Mouse (Mus musculus): ENCODE data around the gene Ccdc187.
A peak's percentile ranks its signal among the peaks of the same experiment; 100 is the strongest.

Gene Ccdc187

DNA sequence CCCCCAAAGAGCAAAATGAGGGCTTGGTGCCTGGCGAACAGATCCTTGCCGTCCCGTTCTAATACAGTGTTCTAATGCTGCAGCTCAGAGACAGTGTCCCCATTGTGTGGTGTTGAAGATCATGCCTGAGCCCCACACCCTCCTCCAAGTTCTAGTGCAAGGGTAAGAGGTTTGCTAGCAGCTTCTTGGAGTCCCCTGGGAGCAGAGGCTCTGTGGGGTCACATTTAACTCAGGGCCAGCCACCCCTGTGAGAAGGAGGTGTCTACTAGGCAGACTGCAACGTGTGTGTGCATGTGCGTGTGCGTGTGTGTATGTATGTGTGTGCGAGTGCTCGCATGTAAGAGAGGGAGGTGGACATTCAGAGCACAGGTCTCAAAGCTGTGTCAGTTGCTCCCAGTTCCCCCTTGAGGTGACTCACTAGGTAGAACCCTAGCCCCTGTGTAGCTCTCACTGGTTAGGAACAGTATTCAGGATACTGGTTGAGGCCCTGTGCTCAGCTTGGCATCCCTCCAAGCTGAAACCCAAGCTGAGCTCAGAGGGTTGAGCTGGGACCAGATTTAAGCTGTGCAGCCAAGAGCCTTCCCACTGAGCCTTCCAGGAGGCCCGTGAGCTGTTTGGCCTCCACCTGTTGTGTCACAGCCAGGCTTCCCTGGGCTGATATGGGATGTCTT is 22.4 kb upstream of the Ccdc187 start:
- DNase-seq (ENCODE audit: low spot score in 2 of 2), result no peak

- peak; percentile 47 to 54 for DNase-seq (ENCODE audit: low spot score in 2 of 2)
These were observed 21.6 kb upstream of the Ccdc187 start for GRCm38 (mm10) chr2:26315925-26316311.

DNA sequence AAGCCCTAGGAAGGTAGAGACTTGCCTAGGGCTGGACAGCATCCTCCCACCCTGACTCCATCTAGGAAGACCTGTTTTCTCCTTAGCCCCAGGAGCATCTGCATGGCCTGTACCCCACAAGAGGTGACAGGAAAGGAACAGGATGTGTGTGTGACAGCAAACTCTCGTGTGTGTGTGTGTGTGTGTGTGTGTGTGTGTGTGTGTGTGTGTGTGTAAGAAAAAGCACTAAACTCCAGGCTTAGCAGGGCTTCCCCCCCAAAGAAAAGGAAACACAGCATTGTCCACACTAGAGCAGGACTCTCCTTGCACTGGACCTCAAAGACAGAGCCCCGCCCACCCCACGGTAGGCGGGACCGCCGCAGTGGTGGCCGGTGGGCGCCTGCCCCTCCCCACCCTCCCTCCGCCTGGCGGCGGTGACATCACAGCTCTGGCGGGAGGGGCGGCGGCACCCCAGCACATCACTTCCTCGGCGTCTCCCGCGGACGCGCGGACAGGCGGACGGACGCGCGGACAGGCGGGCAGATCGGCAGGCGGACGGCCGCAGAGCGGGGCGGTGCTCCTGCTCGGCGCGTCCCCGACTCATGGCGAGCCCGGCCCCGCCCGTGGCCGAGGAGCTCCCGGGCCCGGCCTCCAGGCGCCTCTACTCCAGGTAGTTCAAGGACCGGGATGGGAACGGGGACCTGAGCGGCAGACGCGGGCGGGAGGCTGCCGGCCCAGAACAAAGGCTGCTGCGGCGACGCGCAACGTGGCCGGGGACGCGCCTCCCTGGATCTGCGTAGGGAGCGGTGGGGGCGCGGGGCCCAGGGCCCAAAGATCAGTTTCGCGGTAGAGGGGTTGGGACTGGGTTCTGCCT is 20.9 kb upstream of the Ccdc187 start, which contains the start of gene Gpsm1:
Gene Gpsm1, plus strand, starts transcription at position 444 of the 853 bp plus-strand sequence.
- DNase-seq (ENCODE audit: low spot score in 2 of 2), result peak; percentile 59 to 75

DNA sequence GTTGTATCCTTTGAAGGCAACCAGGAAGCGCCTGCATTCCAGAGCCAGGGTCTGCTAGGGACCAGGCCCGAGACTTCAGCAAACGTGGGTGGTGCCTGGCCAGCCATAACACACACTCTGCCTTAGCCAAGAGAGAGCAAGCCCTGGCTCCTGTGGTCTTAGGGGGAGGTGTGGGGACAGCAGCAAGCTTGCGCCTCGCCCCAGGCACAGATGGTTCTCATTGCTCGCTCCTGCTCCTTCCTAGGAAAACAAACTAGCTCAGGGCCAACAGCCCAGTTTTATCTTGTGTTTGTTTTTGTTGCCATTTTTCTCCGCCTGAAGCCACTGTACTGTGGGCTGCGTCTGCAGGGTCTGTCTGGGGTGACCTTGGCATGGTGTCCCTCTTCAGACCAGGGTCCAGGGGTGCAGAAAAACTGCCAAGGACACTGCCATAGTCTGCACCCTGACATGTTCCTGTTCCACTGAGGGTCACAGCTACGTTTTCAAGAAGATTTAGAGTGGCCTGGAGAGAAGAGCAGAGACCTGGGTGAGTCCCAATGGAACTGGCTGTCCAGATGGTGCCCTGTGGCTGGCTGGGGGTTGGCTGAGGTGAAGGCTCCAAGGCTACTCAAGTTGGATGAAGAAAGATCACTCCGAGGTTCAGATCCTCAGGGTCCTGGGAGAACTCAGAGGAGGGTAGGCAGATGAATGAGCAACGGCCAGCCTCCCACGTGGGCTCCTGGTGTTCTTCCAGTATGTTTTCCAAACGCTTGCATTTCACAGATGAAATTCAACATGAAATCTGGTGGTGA is 20.1 kb upstream of the Ccdc187 start:
- DNase-seq (ENCODE audit: low spot score in 2 of 2), result peak; percentile 51 to 64

DNA sequence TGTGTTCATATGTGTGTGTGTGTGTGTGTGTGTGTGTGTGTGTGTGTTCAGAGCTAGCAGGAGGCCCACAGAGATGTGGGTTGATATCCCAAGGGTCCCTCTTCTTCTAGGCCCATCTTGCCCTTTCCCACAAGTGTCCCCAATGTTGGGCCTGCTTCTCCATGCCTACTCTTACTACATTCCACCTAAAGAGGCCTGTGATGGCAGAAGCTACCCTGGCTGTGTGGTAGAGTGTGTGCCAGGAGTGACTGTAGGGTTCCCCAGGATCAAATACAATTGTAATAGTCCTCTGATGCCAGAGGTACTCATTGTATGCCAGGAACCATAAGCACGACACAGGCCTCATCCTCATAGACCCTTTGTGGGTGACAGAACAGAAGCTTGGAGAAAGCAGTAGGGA is 19.0 kb upstream of the Ccdc187 start:
- DNase-seq (ENCODE audit: low spot score in 2 of 2), result no peak

- no peak for DNase-seq (ENCODE audit: low spot score in 2 of 2)
These were observed 18.5 kb upstream of the Ccdc187 start for GRCm38 (mm10) chr2:26312812-26313211.

GRCm38 (mm10) chr2:26311936-26312335 is 17.6 kb upstream of the Ccdc187 start:
- no peak for DNase-seq (ENCODE audit: low spot score in 2 of 2)

DNA sequence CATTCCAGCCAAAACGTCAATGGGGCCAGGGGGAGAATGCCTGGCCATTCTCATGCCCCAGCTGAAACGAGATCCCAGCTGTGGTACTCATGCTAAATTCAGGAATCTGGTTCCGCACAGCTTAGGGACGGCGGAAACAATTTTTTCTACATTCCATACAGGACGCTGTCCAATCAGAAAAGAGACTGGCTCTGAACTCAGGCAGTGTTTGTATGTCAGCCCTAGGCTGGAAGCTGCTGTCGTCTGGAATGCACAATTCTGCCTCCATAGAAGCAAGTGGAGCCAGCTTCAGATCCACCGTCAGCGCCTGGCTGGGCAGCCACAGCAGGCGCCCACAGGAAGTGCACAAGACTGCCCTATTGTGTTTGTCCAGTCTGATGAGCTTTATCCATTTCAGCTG is 15.4 kb upstream of the Ccdc187 start:
- no peak for DNase-seq (ENCODE audit: low spot score in 2 of 2)

DNA sequence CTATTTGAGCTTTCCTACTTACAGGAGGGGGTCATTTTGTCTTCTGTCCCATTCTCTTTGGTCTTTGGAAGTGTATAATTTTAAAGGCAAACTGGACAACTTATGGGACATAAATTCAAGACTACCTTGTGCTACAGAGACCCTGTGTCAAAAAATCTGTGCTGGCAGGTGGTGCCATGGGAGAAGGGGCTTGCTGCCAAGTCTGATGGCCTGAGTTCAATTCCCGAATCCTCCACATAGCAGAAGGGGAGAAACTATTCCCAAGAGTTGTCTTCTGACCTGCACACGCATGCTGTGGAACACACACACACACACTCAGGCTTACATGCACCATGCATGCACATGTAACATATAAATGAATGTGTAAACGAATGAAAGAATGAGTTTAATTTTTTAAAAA is 12.3 kb upstream of the Ccdc187 start:
- no peak for DNase-seq (ENCODE audit: low spot score in 2 of 2)

GRCm38 (mm10) chr2:26305555-26305954 is 11.2 kb upstream of the Ccdc187 start:
- no peak for DNase-seq (ENCODE audit: low spot score in 2 of 2)

GRCm38 (mm10) chr2:26304711-26305110 is 10.4 kb upstream of the Ccdc187 start:
- DNase-seq (ENCODE audit: low spot score in 2 of 2), result no peak

- no peak for DNase-seq (ENCODE audit: low spot score in 2 of 2)
These were observed 7.7 kb upstream of the Ccdc187 start for GRCm38 (mm10) chr2:26302005-26302503.

DNA sequence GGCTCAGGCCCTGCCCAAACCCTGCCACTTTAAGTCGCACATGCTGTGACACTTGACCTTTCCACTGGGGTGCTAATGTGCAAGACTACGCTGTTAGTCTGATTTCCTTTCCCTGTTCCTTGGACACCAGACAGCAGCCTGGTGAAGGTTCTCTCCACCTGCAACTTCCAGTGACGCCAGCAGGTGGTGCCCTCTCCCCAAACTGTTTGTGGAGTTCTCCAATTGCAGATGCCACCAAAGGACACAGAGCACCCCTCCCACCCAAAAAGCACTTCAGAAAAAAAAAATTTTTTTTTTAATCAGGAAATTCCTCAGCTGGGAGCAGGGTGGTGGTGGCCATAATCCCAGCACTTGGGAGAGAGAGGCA is 6.4 kb upstream of the Ccdc187 start:
- peak; percentile 82 to 86 for DNase-seq (ENCODE audit: low spot score in 2 of 2)

DNA sequence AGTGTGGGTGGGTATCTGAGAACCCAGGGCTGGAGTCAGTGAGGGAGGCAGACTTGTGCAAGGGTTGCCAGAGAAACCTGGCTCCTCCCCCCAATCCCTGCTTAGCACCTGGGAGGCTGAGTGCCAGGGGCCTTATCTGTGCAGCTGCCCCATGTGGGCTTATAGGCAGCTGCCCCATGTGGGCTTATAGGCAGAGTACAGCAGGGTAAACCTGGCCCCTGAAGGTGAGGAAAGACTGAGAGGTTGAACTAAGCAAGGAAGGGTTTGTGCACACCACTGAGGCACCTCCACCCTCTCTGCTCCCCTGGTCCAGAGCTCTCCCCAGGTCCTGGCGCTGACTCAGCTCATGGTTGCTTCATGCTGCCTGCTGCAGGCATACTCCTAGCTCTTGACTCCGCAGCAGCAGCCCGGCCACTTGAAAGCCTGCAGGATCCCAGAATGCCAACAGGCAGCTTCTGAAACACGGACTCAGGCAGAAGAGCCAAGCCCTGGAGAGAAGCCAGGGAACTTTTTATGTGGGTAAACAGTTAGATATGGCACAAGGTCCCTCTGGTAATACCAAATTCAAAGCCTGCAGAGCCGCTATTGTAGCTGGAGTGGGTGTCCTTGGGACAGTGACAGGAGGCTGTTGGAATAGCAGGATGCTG is 5.9 kb upstream of the Ccdc187 start:
- no peak for DNase-seq (ENCODE audit: low spot score in 2 of 2)

DNA sequence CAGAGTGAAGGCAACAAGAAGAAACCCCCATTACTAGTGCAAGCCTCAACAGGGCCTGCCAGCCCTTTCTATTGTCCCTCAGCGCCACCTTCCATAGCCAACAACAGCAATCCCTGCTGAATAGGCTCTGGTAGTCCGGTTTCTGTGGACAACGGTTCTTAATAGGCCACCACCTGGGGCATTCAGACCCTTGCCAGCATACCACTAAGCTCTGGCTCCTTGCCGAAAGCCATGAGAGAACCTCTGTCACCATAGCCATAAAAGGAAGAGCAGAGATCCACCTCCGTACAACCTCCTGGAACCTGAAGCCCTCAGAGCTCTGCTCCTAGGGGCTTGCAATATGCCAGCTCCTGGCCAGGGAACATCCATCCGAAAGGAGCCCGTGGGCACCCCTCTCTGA is 5.0 kb upstream of the Ccdc187 start:
- no peak for DNase-seq (ENCODE audit: low spot score in 2 of 2)

DNA sequence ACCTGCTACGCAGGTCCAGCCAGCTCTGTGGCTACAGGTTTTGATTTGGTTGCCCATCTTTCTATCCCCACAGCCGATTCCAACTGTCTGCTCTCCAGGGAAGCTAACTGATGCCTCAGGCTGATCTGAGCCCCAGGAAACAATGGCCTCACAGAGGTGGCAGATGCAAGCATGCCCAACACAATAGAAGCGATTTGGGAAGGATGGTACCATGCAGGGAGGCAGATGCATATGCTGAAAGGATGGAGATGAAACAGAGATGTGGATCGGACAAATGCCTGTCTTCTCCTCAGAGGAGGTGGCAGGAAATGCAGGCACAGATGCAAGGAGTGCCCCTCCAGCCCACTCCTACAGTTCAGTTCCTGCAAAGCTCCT is 4.5 kb upstream of the Ccdc187 start:
- no peak for DNase-seq (ENCODE audit: low spot score in 2 of 2)

DNA sequence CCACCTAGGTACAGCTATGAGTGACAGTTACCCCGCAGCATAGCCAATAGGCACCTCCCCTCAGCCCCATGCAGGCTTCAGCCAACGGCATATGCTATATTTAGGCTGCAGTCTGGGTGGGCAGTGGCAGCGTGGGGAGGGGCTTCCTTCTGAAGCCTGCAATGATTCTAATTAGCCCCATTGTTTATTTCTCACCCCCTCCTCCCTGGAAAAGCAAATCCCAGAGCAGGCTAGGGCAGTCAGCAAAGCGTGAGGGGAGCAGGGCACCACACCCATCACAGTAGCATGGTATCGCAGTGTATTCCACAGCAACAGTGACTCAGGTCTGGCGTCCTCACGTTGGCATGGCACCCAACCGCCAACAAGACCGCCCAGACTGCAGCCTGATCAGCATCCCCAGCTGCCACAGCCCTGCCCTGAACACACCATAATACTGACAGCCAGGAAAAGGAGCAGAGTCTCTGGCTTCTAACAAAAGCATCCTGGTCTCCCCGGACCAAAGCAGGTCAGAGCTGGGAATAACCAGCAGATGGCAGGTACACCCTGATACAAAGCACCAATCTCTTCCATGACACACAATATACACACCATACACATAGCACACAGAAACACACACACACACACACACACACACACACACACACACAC is 4.0 kb upstream of the Ccdc187 start:
- DNase-seq (ENCODE audit: low spot score in 2 of 2), result peak in 1 of 2 experiments; percentile 51

GRCm38 (mm10) chr2:26296606-26297195 is 2.3 kb upstream of the Ccdc187 start:
- no peak for DNase-seq (ENCODE audit: low spot score in 2 of 2)

- DNase-seq (ENCODE audit: low spot score in 2 of 2), result no peak
These were observed 4.2 kb downstream of the Ccdc187 start for GRCm38 (mm10) chr2:26290133-26290532.

GRCm38 (mm10) chr2:26286391-26286790 is 8.0 kb downstream of the Ccdc187 start:
- DNase-seq (ENCODE audit: low spot score in 2 of 2), result no peak

GRCm38 (mm10) chr2:26285804-26286203 is 8.6 kb downstream of the Ccdc187 start:
- no peak for DNase-seq (ENCODE audit: low spot score in 2 of 2)

Data from urinary bladder, postnatal 36 days (tissue).